Mouse (Mus musculus) C2C12 (cell line): Measurements from ENCODE around the gene Pard3b. TPM values are rescaled to one million over a fixed set of nuclear protein-coding genes. Genes with fewer than 3 reads are reported as not detected.
A peak's percentile ranks its signal among the peaks of the same experiment; 100 is the strongest.

Source experiments
- H3K27me3 ChIP-seq: one replicate; pipeline ENCODE4 v1.6.1; 2011; ENCODE audit not compliant: control insufficient read depth, insufficient read depth, insufficient read length
- H3K36me3 ChIP-seq: one replicate; pipeline ENCODE4 v1.6.1; 2011; ENCODE audit not compliant: control insufficient read depth, insufficient read depth
- H3K4me3 ChIP-seq: one replicate; pipeline ENCODE4 v1.5.1; 2011; ENCODE audit warnings: mild to moderate bottlenecking, control low read depth; ENCODE audit not compliant: poor library complexity, insufficient read depth, severe bottlenecking
- H3K79me2 ChIP-seq: one replicate; pipeline ENCODE4 v1.6.1; 2011; ENCODE audit not compliant: control insufficient read depth, insufficient read depth
- H3K79me3 ChIP-seq: one replicate; pipeline ENCODE4 v1.6.1; 2011; ENCODE audit warnings: low read depth, control low read depth
- H3ac ChIP-seq: one replicate; pipeline ENCODE3; 2011; ENCODE audit warnings: low read depth; ENCODE audit not compliant: control insufficient read depth, insufficient read length
- CEBPB ChIP-seq: IDR thresholded peaks from one replicate; pipeline ENCODE4 v1.6.1; 2011; ENCODE audit warnings: low read depth, mild to moderate bottlenecking, control low read depth, moderate library complexity
- CTCF ChIP-seq: IDR thresholded peaks from one replicate; pipeline ENCODE4 v1.5.1; 2011; ENCODE audit not compliant: control insufficient read depth, insufficient read depth, insufficient read length
- FOSL1 ChIP-seq: IDR thresholded peaks from one replicate; pipeline ENCODE4 v1.8.0; 2011; ENCODE audit warnings: mild to moderate bottlenecking, low read length; ENCODE audit not compliant: poor library complexity, insufficient read depth, severe bottlenecking
- MAX ChIP-seq: IDR thresholded peaks from one replicate; pipeline ENCODE4 v1.6.1; 2011; ENCODE audit warnings: mild to moderate bottlenecking, control low read depth
- MYOD1 ChIP-seq: IDR thresholded peaks from one replicate; pipeline ENCODE4 v1.6.1; 2011; ENCODE audit warnings: low read depth; ENCODE audit not compliant: control insufficient read depth, insufficient read length
- MYOG ChIP-seq: IDR thresholded peaks from one replicate; pipeline ENCODE4 v1.6.1; 2011; ENCODE audit not compliant: control insufficient read depth, insufficient read length; ENCODE audit errors: extremely low read depth
- USF1 ChIP-seq: IDR thresholded peaks from one replicate; pipeline ENCODE4 v1.6.1; 2011; ENCODE audit warnings: low read depth, mild to moderate bottlenecking, control low read depth, moderate library complexity
- polyA plus RNA-seq: library from polyadenylated mRNA; unstranded; fragments of >200 nt; fragmentation: generic; extraction: Trizol; gene quantifications from one replicate; pipeline ENCODE4 v1.2.1, GENCODE M21; 2012; ENCODE audit warnings: missing spikeins

The Pard3b gene
- polyA plus RNA-seq, 1 experiment, result 0.20 TPM

GRCm38 (mm10) chr1:62411368-62411767 lies 772.7 kb downstream of the Pard3b start:
- no peaks in the 10 kb centered on the region for H3K79me3 ChIP-seq
- peaks cover 1% of the 10 kb centered on the region for H3K27me3 ChIP-seq
- H3K36me3 ChIP-seq, result no peaks in the 10 kb centered on the region
- H3ac ChIP-seq, result no peak overlapping the region
- TF ChIP-seq CTCF, result no peak
- no peak for TF ChIP-seq FOSL1
- no peak for TF ChIP-seq MYOG
- TF ChIP-seq MAX, result no peak
- no peak for TF ChIP-seq MYOD1
- TF ChIP-seq CEBPB, result no peak
- no peaks in the 10 kb centered on the region for H3K79me2 ChIP-seq
- no peak overlapping the region for H3K4me3 ChIP-seq

DNA sequence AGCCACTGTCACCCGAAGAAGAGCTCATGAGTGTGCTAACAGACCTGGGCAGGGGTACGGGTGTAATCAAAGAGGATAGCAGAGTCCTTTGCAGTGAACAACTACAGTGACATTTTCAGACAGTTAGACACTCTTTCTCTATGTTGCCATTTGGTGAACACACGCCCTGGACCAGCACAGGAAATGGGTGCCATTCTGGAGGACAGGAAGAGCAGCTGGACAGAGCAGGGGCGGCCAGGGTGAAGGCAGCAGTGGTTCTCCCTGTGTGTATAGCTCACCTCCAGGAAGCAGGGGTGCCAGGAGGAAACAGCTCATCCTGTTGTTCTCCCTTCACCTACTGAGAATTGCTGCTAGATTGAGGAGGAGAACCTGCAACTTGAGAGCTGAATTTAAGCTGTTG lies 773.4 kb downstream of the Pard3b start:
- H3K79me2 ChIP-seq, result no peaks in the 10 kb centered on the region
- no peaks in the 10 kb centered on the region for H3K27me3 ChIP-seq
- H3K4me3 ChIP-seq, result no peak overlapping the region
- TF ChIP-seq CEBPB (no peak), USF1 (no peak), MYOD1 (no peak), FOSL1 (no peak)
- no peaks in the 10 kb centered on the region for H3K36me3 ChIP-seq
- no peak overlapping the region for H3ac ChIP-seq
- no peaks in the 10 kb centered on the region for H3K79me3 ChIP-seq

GRCm38 (mm10) chr1:62412988-62413387 lies 774.4 kb downstream of the Pard3b start:
- Histone ChIP-seq H3K27me3 (no peaks in the 10 kb centered on the region), H3K79me3 (no peaks in the 10 kb centered on the region), H3K4me3 (no peak overlapping the region), H3ac (no peak overlapping the region), H3K36me3 (no peaks in the 10 kb centered on the region), H3K79me2 (no peaks in the 10 kb centered on the region)
- TF ChIP-seq FOSL1, result no peak
- TF ChIP-seq CEBPB, result no peak
- no peak for TF ChIP-seq MYOD1
- no peak for TF ChIP-seq MAX
- TF ChIP-seq MYOG, result no peak
- TF ChIP-seq USF1, result no peak
- TF ChIP-seq CTCF, result no peak

DNA sequence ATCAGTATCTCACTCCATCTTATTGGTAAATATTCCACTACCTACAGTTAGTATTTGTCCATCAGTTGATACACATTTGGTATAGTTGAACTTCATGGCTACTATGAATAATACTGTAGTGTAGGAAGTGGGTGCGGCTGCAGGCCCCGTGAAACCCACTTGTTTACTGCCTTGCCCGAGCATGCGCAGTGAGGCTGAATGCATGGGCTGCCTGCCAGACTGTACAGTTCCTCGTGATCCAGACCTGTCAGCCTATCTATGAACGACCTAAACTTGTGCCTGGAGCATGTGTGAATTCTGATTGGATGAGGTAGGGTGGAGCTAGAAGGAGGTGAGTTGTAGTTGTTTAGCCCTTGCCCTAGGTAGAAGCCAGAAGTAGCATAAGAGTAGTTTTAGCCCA lies 775.9 kb downstream of the Pard3b start:
- Histone ChIP-seq H3ac (no peak overlapping the region), H3K27me3 (no peaks in the 10 kb centered on the region), H3K36me3 (no peaks in the 10 kb centered on the region), H3K4me3 (no peak overlapping the region), H3K79me3 (no peaks in the 10 kb centered on the region), H3K79me2 (no peaks in the 10 kb centered on the region)
- no peak for TF ChIP-seq MYOD1
- no peak for TF ChIP-seq CEBPB
- no peak for TF ChIP-seq CTCF
- TF ChIP-seq USF1, result no peak
- TF ChIP-seq FOSL1, result no peak
- TF ChIP-seq MAX, result no peak
- no peak for TF ChIP-seq MYOG

DNA sequence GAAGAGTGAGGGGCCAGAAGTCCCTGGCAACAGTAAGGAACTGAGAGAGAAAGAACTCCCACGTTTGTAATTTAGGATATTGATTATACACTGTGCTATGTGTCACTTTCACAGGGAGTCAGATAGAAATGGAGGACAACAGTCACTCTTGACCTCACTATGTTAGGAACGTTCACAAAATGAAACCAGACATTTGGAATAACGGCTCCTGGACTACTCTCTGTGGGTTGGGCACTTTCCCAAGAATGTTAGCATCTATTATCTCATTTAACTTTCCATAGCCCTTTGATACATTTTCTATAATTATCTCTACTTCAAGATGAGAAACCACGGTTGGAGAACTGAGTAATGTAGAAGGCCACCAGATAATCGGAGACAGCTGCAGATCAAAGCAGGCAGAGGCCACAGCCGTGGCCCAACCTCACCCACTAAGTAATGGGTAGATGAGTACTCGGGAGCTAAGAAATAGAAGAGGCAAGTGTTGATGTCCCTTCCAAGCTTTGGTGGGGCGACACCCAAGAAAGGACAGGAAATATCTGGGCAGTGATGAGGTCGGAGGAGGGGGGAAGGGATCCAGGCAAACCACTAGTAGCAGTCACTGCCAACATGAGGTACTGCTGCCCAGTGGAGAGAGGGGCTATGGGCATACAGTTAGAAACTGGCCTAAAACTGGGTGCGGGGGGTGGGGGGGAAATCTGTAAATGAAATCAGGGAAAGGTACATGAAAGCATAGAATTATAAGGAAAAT lies 778.2 kb downstream of the Pard3b start:
- Histone ChIP-seq H3K79me3 (no peaks in the 10 kb centered on the region), H3K36me3 (no peaks in the 10 kb centered on the region), H3K4me3 (no peak overlapping the region), H3K27me3 (no peaks in the 10 kb centered on the region), H3K79me2 (no peaks in the 10 kb centered on the region), H3ac (no peak overlapping the region)
- TF ChIP-seq FOSL1 (no peak), USF1 (no peak), MYOG (no peak), MYOD1 (peak; percentile 81), MAX (peak; percentile 33), CEBPB (no peak), CTCF (no peak)
